Mouse (Mus musculus) lung, postnatal 0 days (tissue): Measurements from ENCODE around the gene Kcnn1.

Source experiments
- CTCF ChIP-seq: IDR thresholded peaks from 2 replicates; pipeline ENCODE4 v1.5.1; 2016; ENCODE audit warnings: antibody characterized with exemption, mild to moderate bottlenecking
- EP300 ChIP-seq: IDR thresholded peaks from 2 replicates; pipeline ENCODE4 v1.6.1; 2016; ENCODE audit warnings: antibody characterized with exemption, mild to moderate bottlenecking, control low read depth

- TF ChIP-seq EP300: no peak
- TF ChIP-seq CTCF: no peak
Measured at GRCm38 (mm10) chr8:70884683-70885082, 21.6 kb upstream of the Kcnn1 start.
